Mouse (Mus musculus) heart, adult 2 months (tissue): ENCODE measurements around the gene Stim1.

Experiments used
- CTCF ChIP-seq: fragments of 200-600 bp; IDR thresholded peaks from 2 replicates; pipeline ENCODE4 v1.8.1; 2022; ENCODE audit warnings: antibody characterized with exemption, mild to moderate bottlenecking, moderate library complexity
- EP300 ChIP-seq: fragments of 200-500 bp; IDR thresholded peaks from 2 replicates; pipeline ENCODE4 v1.6.1; 2011; ENCODE audit warnings: low read depth, low read length, control low read depth; ENCODE audit not compliant: insufficient read depth

DNA sequence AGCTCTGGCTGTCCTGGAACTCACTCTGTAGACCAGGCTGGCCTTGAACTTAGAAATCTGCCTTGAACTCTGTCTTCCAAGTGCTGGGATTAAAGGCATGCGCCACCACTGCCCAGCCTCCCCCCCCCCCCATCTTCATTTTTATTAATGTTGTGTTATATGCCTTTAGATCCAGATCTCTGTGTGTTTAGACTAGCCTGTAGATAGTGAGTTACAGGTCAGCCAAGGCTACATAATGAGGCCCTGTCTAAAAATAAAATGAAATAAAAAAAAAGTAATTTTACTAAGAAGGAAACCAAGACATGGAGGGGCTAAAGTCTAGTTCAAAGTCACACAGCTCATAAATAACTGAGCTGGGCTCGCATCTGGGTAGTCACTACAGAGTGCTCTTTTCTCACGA lies 211.3 kb downstream of the Stim1 start:
- no peak for TF ChIP-seq CTCF
- TF ChIP-seq EP300, result no peak
